Mouse (Mus musculus): ENCODE data around the gene Slc52a3.

Gene Slc52a3

GRCm38 (mm10) chr2:151996229-151997189, at the start of gene Slc52a3:
Gene Slc52a3, plus strand, starts transcription at chr2:151996511.
- peak; percentile 86 to 94 for DNase-seq

- DNase-seq = no peak
These were observed 48.7 kb upstream of the Slc52a3 start for GRCm38 (mm10) chr2:151947617-151948016.

- DNase-seq = no peak
These were observed 48.0 kb upstream of the Slc52a3 start for GRCm38 (mm10) chr2:151948311-151948710.

GRCm38 (mm10) chr2:151949082-151949774, 47.1 kb upstream of the Slc52a3 start:
- no peak for DNase-seq

GRCm38 (mm10) chr2:151953665-151954064, 42.6 kb upstream of the Slc52a3 start:
- no peak for DNase-seq

- DNase-seq = no peak
These were observed 39.7 kb upstream of the Slc52a3 start for GRCm38 (mm10) chr2:151956500-151957137.

- no peak for DNase-seq
These were observed 37.0 kb upstream of the Slc52a3 start for GRCm38 (mm10) chr2:151959274-151959673.

- no peak for DNase-seq
These were observed 34.8 kb upstream of the Slc52a3 start for GRCm38 (mm10) chr2:151961284-151962196.

GRCm38 (mm10) chr2:151962474-151962873, 33.8 kb upstream of the Slc52a3 start:
- DNase-seq = peak; percentile 70 to 82

- DNase-seq = no peak
These were observed 33.0 kb upstream of the Slc52a3 start for GRCm38 (mm10) chr2:151963319-151963718.

- DNase-seq = no peak
These were observed 32.3 kb upstream of the Slc52a3 start for GRCm38 (mm10) chr2:151964052-151964451.

- DNase-seq = no peak
These were observed 29.0 kb upstream of the Slc52a3 start for GRCm38 (mm10) chr2:151967176-151967750.

GRCm38 (mm10) chr2:151967792-151968191, 28.5 kb upstream of the Slc52a3 start:
- no peak for DNase-seq

GRCm38 (mm10) chr2:151968451-151968850, 27.9 kb upstream of the Slc52a3 start:
- DNase-seq = peak in 1 of 2 experiments; percentile 38

- DNase-seq = no peak
These were observed 27.3 kb upstream of the Slc52a3 start for GRCm38 (mm10) chr2:151968986-151969385.

- no peak for DNase-seq
These were observed 26.9 kb upstream of the Slc52a3 start for GRCm38 (mm10) chr2:151969396-151969795.

GRCm38 (mm10) chr2:151970191-151971172, 25.8 kb upstream of the Slc52a3 start:
- peak; percentile 86 to 88 for DNase-seq

- DNase-seq = no peak
These were observed 24.6 kb upstream of the Slc52a3 start for GRCm38 (mm10) chr2:151971748-151972147.

GRCm38 (mm10) chr2:151972880-151973594, 23.3 kb upstream of the Slc52a3 start:
- DNase-seq = no peak
